Mouse (Mus musculus) liver, embryonic 14.5 days (tissue): ENCODE measurements around the gene Ninj2.

Source experiments
- CTCF ChIP-seq: IDR thresholded peaks from 2 replicates; pipeline ENCODE4 v1.5.1; 2016; ENCODE audit warnings: antibody characterized with exemption, low read depth, control low read depth
- EP300 ChIP-seq: IDR thresholded peaks from 2 replicates; pipeline ENCODE4 v1.6.1; 2016; ENCODE audit warnings: antibody characterized with exemption, low read depth

DNA sequence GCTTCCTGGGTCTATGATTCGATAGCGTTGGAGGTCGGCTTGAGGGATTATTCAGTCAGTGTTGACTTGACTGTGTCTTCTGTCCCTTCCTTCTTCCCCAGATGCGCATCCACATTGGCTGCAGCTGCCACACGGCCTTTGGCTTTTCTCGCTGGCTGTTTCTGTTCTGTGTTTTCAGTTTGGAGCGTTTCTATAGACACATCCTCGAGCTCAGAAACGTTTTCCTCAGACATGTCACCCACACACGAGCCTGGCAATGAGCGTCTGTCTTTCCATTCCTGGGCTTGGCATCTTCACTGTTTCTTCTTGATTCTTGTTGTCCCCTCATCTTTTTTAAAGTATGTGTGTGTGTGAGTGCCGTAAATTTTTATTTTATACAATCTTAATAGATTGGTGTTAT is 8.1 kb downstream of the Ninj2 start:
- no peak for TF ChIP-seq CTCF
- TF ChIP-seq EP300, result no peak
